11 mouse cellular contexts compared by ENCODE assay signal in genomic region chr19:56774408-56774962, GRCm38 (mm10). TPM values are rescaled to one million over a fixed set of nuclear protein-coding genes. Genes with fewer than 3 reads are reported as not detected.
DNase-seq lines count a peak whose midpoint lies in the region; ATAC-seq and TF ChIP-seq lines count a peak whose summit lies in the region.
"Had no signal": no experiment of that assay in that cellular context is flagged by ENCODE, and none has a peak within 500 bp of the region (broad histone marks: within the 10 kb centered on the region; RNA-seq: fewer than 3 reads in every experiment).

No protein-coding gene starts in this region.

- no peak for TF ChIP-seq CTCF in lung, postnatal 0 days (IDR thresholded peaks at IDR 0.05)

- H3K27ac ChIP-seq in liver, embryonic 16.5 days (ENCODE audit: low read length): no peak overlapping the region
- no peak overlapping the region for H3K27ac ChIP-seq in liver, embryonic 12.5 days
- H3K27ac ChIP-seq in heart, embryonic 11.5 days (ENCODE audit: low read depth, low read length): peak overlapping the region; percentile 82
- H3K27ac ChIP-seq in lung, postnatal 0 days (ENCODE audit: low read length): no peak overlapping the region
- no peak overlapping the region for H3K27ac ChIP-seq in kidney, embryonic 16.5 days (ENCODE audit: low read length)

- no peak for TF ChIP-seq EP300 in lung, postnatal 0 days (IDR thresholded peaks at IDR 0.05)

- H3K9ac ChIP-seq in liver, embryonic 16.5 days (ENCODE audit: low read depth, low read length): no peak overlapping the region
- H3K9ac ChIP-seq in liver, embryonic 12.5 days: no peak overlapping the region
- no peak overlapping the region for H3K9ac ChIP-seq in heart, embryonic 11.5 days (ENCODE audit: low read depth, low read length)
- no peak overlapping the region for H3K9ac ChIP-seq in lung, postnatal 0 days (replicated peaks; ENCODE audit: low read depth)
- no peak overlapping the region for H3K9ac ChIP-seq in kidney, embryonic 16.5 days (replicated peaks; ENCODE audit: low read length)

- ATAC-seq in liver, embryonic 16.5 days (ENCODE audit: low read depth): 0 out of 2 replicates have a peak, but pooled peaks have one; percentile 43
- ATAC-seq in liver, embryonic 12.5 days: no peak
- ATAC-seq in heart, embryonic 11.5 days (replicated peaks; ENCODE audit: insufficient number of reproducible peaks, low FRiP score, low TSS enrichment): peak; percentile 65
- ATAC-seq in lung, postnatal 0 days: peak; percentile 53
- ATAC-seq in kidney, embryonic 16.5 days (ENCODE audit: low FRiP score, low TSS enrichment): no peak

- H3K4me1 ChIP-seq in liver, embryonic 16.5 days (ENCODE audit: control insufficient read depth, low read depth, low read length): no peaks in the 10 kb centered on the region
- H3K4me1 ChIP-seq in liver, embryonic 12.5 days: peaks cover 6% of the 10 kb centered on the region; the same call in 1 of the 2 replicates
- H3K4me1 ChIP-seq in heart, embryonic 11.5 days (ENCODE audit: control insufficient read depth, insufficient read depth, low read length): peaks cover 33% of the 10 kb centered on the region
- peaks cover 19% of the 10 kb centered on the region; the same call in 1 of the 2 replicates for H3K4me1 ChIP-seq in lung, postnatal 0 days (ENCODE audit: insufficient read depth, low read depth, low read length)
- H3K4me1 ChIP-seq in kidney, embryonic 16.5 days (ENCODE audit: insufficient read depth, low read length): peaks cover 12% of the 10 kb centered on the region

- H3K9me3 ChIP-seq in liver, embryonic 16.5 days (replicated peaks; ENCODE audit: control insufficient read depth, low read length): no peaks in the 10 kb centered on the region
- H3K9me3 ChIP-seq in liver, embryonic 12.5 days (replicated peaks): no peaks in the 10 kb centered on the region
- H3K9me3 ChIP-seq in heart, embryonic 11.5 days (replicated peaks; ENCODE audit: control insufficient read depth, low read length): no peaks in the 10 kb centered on the region
- H3K9me3 ChIP-seq in lung, postnatal 0 days (ENCODE audit: low read length): no peaks in the 10 kb centered on the region
- H3K9me3 ChIP-seq in kidney, embryonic 16.5 days (ENCODE audit: low read length): no peaks in the 10 kb centered on the region

- 47% methylated on average over 9 of the region's 9 CpGs for WGBS in liver, embryonic 16.5 days (ENCODE audit: insufficient replicate concordance)
- WGBS in liver, embryonic 12.5 days (ENCODE audit: insufficient replicate concordance): 38% methylated on average over 9 of the region's 9 CpGs
- WGBS in heart, embryonic 11.5 days (ENCODE audit: insufficient replicate concordance): 24% methylated on average over 9 of the region's 9 CpGs
- 54% methylated on average over 9 of the region's 9 CpGs for WGBS in lung, postnatal 0 days
- WGBS in kidney, embryonic 16.5 days: 79% methylated on average over 9 of the region's 9 CpGs

- peak; percentile 68 for DNase-seq in lung, postnatal 0 days (ENCODE audit: low spot score)
- DNase-seq in telencephalon, adult 2 months (ENCODE audit: low read depth, low spot score): peak; percentile 18
- no peak for DNase-seq in right cerebral cortex, adult 18-20 months
- no peak for DNase-seq in thymus, postnatal 14 days
- DNase-seq: cerebellum, adult 9-10 months; kidney, adult 8-10 months; thymus, adult 18-20 months had no signal

- no peaks in the 10 kb centered on the region for H3K36me3 ChIP-seq in liver, embryonic 16.5 days (ENCODE audit: control insufficient read depth, insufficient read depth)
- no peaks in the 10 kb centered on the region for H3K36me3 ChIP-seq in liver, embryonic 12.5 days
- no peaks in the 10 kb centered on the region for H3K36me3 ChIP-seq in heart, embryonic 11.5 days (ENCODE audit: control insufficient read depth, insufficient read depth, low read length)
- no peaks in the 10 kb centered on the region for H3K36me3 ChIP-seq in lung, postnatal 0 days (ENCODE audit: insufficient read depth, low read length)
- H3K36me3 ChIP-seq in kidney, embryonic 16.5 days (ENCODE audit: insufficient read depth, low read length): no peaks in the 10 kb centered on the region

- H3K4me2 ChIP-seq in liver, embryonic 16.5 days (ENCODE audit: low read depth, low read length): no peak overlapping the region
- no peak overlapping the region for H3K4me2 ChIP-seq in liver, embryonic 12.5 days
- peak overlapping the region; percentile 9; the same call in 1 of the 2 replicates for H3K4me2 ChIP-seq in heart, embryonic 11.5 days
- H3K4me2 ChIP-seq in lung, postnatal 0 days (replicated peaks; ENCODE audit: low read depth, low read length): no peak overlapping the region
- no peak overlapping the region for H3K4me2 ChIP-seq in kidney, embryonic 16.5 days (replicated peaks; ENCODE audit: low read depth, low read length)

- peaks cover 21% of the 10 kb centered on the region for H3K27me3 ChIP-seq in liver, embryonic 16.5 days (ENCODE audit: control insufficient read depth, insufficient read depth, low read depth, low read length)
- peaks cover 49% of the 10 kb centered on the region for H3K27me3 ChIP-seq in liver, embryonic 12.5 days (replicated peaks)
- H3K27me3 ChIP-seq in heart, embryonic 11.5 days (ENCODE audit: control insufficient read depth, insufficient read depth, low read length): peaks cover 2% of the 10 kb centered on the region; the same call in 1 of the 2 replicates
- H3K27me3 ChIP-seq in lung, postnatal 0 days (replicated peaks; ENCODE audit: insufficient read depth, low read length): no peaks in the 10 kb centered on the region
- peaks cover 11% of the 10 kb centered on the region for H3K27me3 ChIP-seq in kidney, embryonic 16.5 days (ENCODE audit: insufficient read depth, low read length)

- no peak overlapping the region for H3K4me3 ChIP-seq in liver, embryonic 16.5 days (ENCODE audit: low read depth, low read length)
- no peak overlapping the region for H3K4me3 ChIP-seq in liver, embryonic 12.5 days
- H3K4me3 ChIP-seq in heart, embryonic 11.5 days (ENCODE audit: low read depth, low read length): no peak overlapping the region
- no peak overlapping the region for H3K4me3 ChIP-seq in lung, postnatal 0 days (ENCODE audit: low read depth, low read length)
- H3K4me3 ChIP-seq in kidney, embryonic 16.5 days (ENCODE audit: low read length): no peak overlapping the region

RNA-seq across cellular contexts. Expression of gene Ccdc186, which starts 47.5 kb away (rescaled TPM):
- 5.2 and 5.6 TPM in 2 replicates for polyA plus RNA-seq in liver, embryonic 16.5 days (2015; fragmentation: Nextera tagmentation; extraction: Ambion mirVana)
- 7.7 and 8.1 TPM in 2 replicates for polyA plus RNA-seq in liver, embryonic 12.5 days (2016; fragmentation: Nextera tagmentation; extraction: Ambion mirVana)
- 15.5 and 16.5 TPM in 2 replicates for polyA plus RNA-seq in heart, embryonic 11.5 days (2014; fragmentation: Nextera tagmentation; extraction: Ambion mirVana)
- polyA plus RNA-seq in lung, postnatal 0 days (2015; fragmentation: Nextera tagmentation; extraction: Ambion mirVana): 27.9 and 29.1 TPM in 2 replicates
- 17.9 and 19.8 TPM in 2 replicates for polyA plus RNA-seq in kidney, embryonic 16.5 days (2015; fragmentation: Nextera tagmentation; extraction: Ambion mirVana)

RNA-seq across cellular contexts. Expression of gene Tdrd1, which starts 51.5 kb away (rescaled TPM):
- polyA plus RNA-seq in liver, embryonic 16.5 days (2015; fragmentation: Nextera tagmentation; extraction: Ambion mirVana): 0.02 TPM in 2 replicates
- 0.20 TPM in 2 replicates for polyA plus RNA-seq in liver, embryonic 12.5 days (2016; fragmentation: Nextera tagmentation; extraction: Ambion mirVana)
- polyA plus RNA-seq in heart, embryonic 11.5 days (2014; fragmentation: Nextera tagmentation; extraction: Ambion mirVana): 0.62 and 1.2 TPM in 2 replicates
- not detected in 2 replicates for polyA plus RNA-seq in lung, postnatal 0 days (2015; fragmentation: Nextera tagmentation; extraction: Ambion mirVana)
- polyA plus RNA-seq in kidney, embryonic 16.5 days (2015; fragmentation: Nextera tagmentation; extraction: Ambion mirVana): 1.00 and 1.1 TPM in 2 replicates

RNA-seq across cellular contexts. Expression of gene Adrb1, which starts 52.5 kb away (rescaled TPM):
- 0.11 and 0.19 TPM in 2 replicates for polyA plus RNA-seq in liver, embryonic 16.5 days (2015; fragmentation: Nextera tagmentation; extraction: Ambion mirVana)
- polyA plus RNA-seq in liver, embryonic 12.5 days (2016; fragmentation: Nextera tagmentation; extraction: Ambion mirVana): 0.20 and 0.24 TPM in 2 replicates
- 1.5 and 1.8 TPM in 2 replicates for polyA plus RNA-seq in heart, embryonic 11.5 days (2014; fragmentation: Nextera tagmentation; extraction: Ambion mirVana)
- 12.6 and 14.7 TPM in 2 replicates for polyA plus RNA-seq in lung, postnatal 0 days (2015; fragmentation: Nextera tagmentation; extraction: Ambion mirVana)
- polyA plus RNA-seq in kidney, embryonic 16.5 days (2015; fragmentation: Nextera tagmentation; extraction: Ambion mirVana): 0.06 and 0.21 TPM in 2 replicates

Comparison
In these comparisons a context has a peak if more than half of its experiments do, and no peak if none do; other contexts are left out.
1. ATAC-seq: peak in liver, embryonic 16.5 days (single experiment), heart, embryonic 11.5 days (single experiment) and lung, postnatal 0 days (single experiment); none in liver, embryonic 12.5 days (single experiment) and kidney, embryonic 16.5 days (single experiment).
2. DNase-seq: peak in lung, postnatal 0 days (single experiment) and telencephalon, adult 2 months (single experiment); none in right cerebral cortex, adult 18-20 months (single experiment) and thymus, postnatal 14 days (single experiment).